Mouse (Mus musculus): ENCODE data around the gene Abcg5. TPM values are rescaled to one million over a fixed set of nuclear protein-coding genes. Genes with fewer than 3 reads are reported as not detected.

Gene Abcg5
- total and polyA plus RNA-seq, 3 experiments: not detected

GRCm38 (mm10) chr17:84693741-84694140 lies 10.9 kb upstream of the Abcg5 start:
- TF ChIP-seq EP300 (IDR thresholded peaks at IDR 0.05; ENCODE audit: low read depth in 1 of 2, low read length in 2 of 2) (no peak), ZNF384 (IDR thresholded peaks at IDR 0.05; ENCODE audit: low read depth, low read length) (no peak), ETS1 (IDR thresholded peaks at IDR 0.05; ENCODE audit: low read depth, low read length) (no peak), GATA1 (IDR thresholded peaks at IDR 0.05; ENCODE audit: low read depth, low read length) (no peak), POLR2A (IDR thresholded peaks at IDR 0.05; ENCODE audit: control insufficient read depth in 1 of 2, insufficient read depth in 1 of 2, low read depth in 1 of 2, low read length in 2 of 2, poor library complexity in 1 of 2) (no peak), CTCF (IDR thresholded peaks at IDR 0.05 in 2 of 3, conservative IDR thresholded peaks at IDR 0.05 in 1 of 3; ENCODE audit: control insufficient read depth in 1 of 3, insufficient read depth in 1 of 3, low read depth in 2 of 3, low read length in 3 of 3, poor library complexity in 1 of 3, severe bottlenecking in 1 of 3) (no peak), MAX (IDR thresholded peaks at IDR 0.05; ENCODE audit: low read length) (no peak), BHLHE40 (IDR thresholded peaks at IDR 0.05; ENCODE audit: borderline replicate concordance, low read depth, low read length) (no peak)
- Histone ChIP-seq H3K9ac (ENCODE audit: control insufficient read depth, low read depth, low read length, poor library complexity, severe bottlenecking) (no peak overlapping the region), H3K9me3 (replicated peaks; ENCODE audit: insufficient read depth, low read length) (no peaks in the 10 kb centered on the region), H3K4me1 (ENCODE audit: control insufficient read depth in 1 of 2, insufficient read depth in 2 of 2, low read length in 2 of 2) (no peaks in the 10 kb centered on the region), H3K27me3 (ENCODE audit: control insufficient read depth in 1 of 2, insufficient read depth in 2 of 2, low read length in 2 of 2) (peaks cover 3 to 7% of the 10 kb centered on the region in 2 experiments; a peak in 3 of 4 replicates), H3K79me2 (ENCODE audit: control insufficient read depth, insufficient read depth, low read length, poor library complexity) (no peaks in the 10 kb centered on the region), H3K36me3 (ENCODE audit: control insufficient read depth in 1 of 2, insufficient read depth in 2 of 2, low read length in 2 of 2) (no peaks in the 10 kb centered on the region), H3K4me3 (ENCODE audit: control insufficient read depth in 1 of 2, insufficient read depth in 1 of 2, low read depth in 2 of 2, low read length in 2 of 2) (no peak overlapping the region), H3K27ac (ENCODE audit: control insufficient read depth, low read depth, low read length) (no peak overlapping the region)
- no peak for DNase-seq (ENCODE audit: low read depth, low spot score)

GRCm38 (mm10) chr17:84690111-84690510 lies 7.3 kb upstream of the Abcg5 start:
- no peak overlapping the region for H3K9ac ChIP-seq (ENCODE audit: control insufficient read depth, low read depth, low read length, poor library complexity, severe bottlenecking)
- no peaks in the 10 kb centered on the region for H3K36me3 ChIP-seq (ENCODE audit: control insufficient read depth in 1 of 2, insufficient read depth in 2 of 2, low read length in 2 of 2)
- TF ChIP-seq MEF2A (IDR thresholded peaks at IDR 0.05; ENCODE audit: extremely low read depth, insufficient replicate concordance, low read depth, low read length, poor library complexity, severe bottlenecking) (no peak), CHD2 (IDR thresholded peaks at IDR 0.05; ENCODE audit: low read length) (no peak), GABPA (IDR thresholded peaks at IDR 0.05; ENCODE audit: low read depth, low read length) (no peak)
- peaks cover 3 to 9% of the 10 kb centered on the region in 2 experiments; a peak in 3 of 4 replicates for H3K27me3 ChIP-seq (ENCODE audit: control insufficient read depth in 1 of 2, insufficient read depth in 2 of 2, low read length in 2 of 2)
- no peaks in the 10 kb centered on the region for H3K4me1 ChIP-seq (ENCODE audit: control insufficient read depth in 1 of 2, insufficient read depth in 2 of 2, low read length in 2 of 2)
- H3K27ac ChIP-seq (ENCODE audit: control insufficient read depth, low read depth, low read length): no peak overlapping the region
- H3K79me2 ChIP-seq (ENCODE audit: control insufficient read depth, insufficient read depth, low read length, poor library complexity): no peaks in the 10 kb centered on the region
- DNase-seq (ENCODE audit: low read depth, low spot score): no peak
- no peak overlapping the region for H3K4me3 ChIP-seq (ENCODE audit: control insufficient read depth in 1 of 2, insufficient read depth in 1 of 2, low read depth in 2 of 2, low read length in 2 of 2)
- no peaks in the 10 kb centered on the region for H3K9me3 ChIP-seq (replicated peaks; ENCODE audit: insufficient read depth, low read length)

- DNase-seq (ENCODE audit: low read depth, low spot score): no peak
- TF ChIP-seq TCF12 (IDR thresholded peaks at IDR 0.05; ENCODE audit: low read depth, low read length) (no peak), MEF2A (IDR thresholded peaks at IDR 0.05; ENCODE audit: extremely low read depth, insufficient replicate concordance, low read depth, low read length, poor library complexity, severe bottlenecking) (no peak)
- H3K79me2 ChIP-seq (ENCODE audit: control insufficient read depth, insufficient read depth, low read length, poor library complexity): no peaks in the 10 kb centered on the region
- no peak overlapping the region for H3K9ac ChIP-seq (ENCODE audit: control insufficient read depth, low read depth, low read length, poor library complexity, severe bottlenecking)
- no peaks in the 10 kb centered on the region for H3K4me1 ChIP-seq (ENCODE audit: control insufficient read depth in 1 of 2, insufficient read depth in 2 of 2, low read length in 2 of 2)
- H3K27ac ChIP-seq (ENCODE audit: control insufficient read depth, low read depth, low read length): no peak overlapping the region
- H3K4me3 ChIP-seq (ENCODE audit: control insufficient read depth in 1 of 2, insufficient read depth in 1 of 2, low read depth in 2 of 2, low read length in 2 of 2): no peak overlapping the region
- H3K27me3 ChIP-seq (ENCODE audit: control insufficient read depth in 1 of 2, insufficient read depth in 2 of 2, low read length in 2 of 2): peaks cover 3 to 11% of the 10 kb centered on the region in 2 experiments; a peak in 3 of 4 replicates
- H3K36me3 ChIP-seq (ENCODE audit: control insufficient read depth in 1 of 2, insufficient read depth in 2 of 2, low read length in 2 of 2): no peaks in the 10 kb centered on the region
- no peaks in the 10 kb centered on the region for H3K9me3 ChIP-seq (replicated peaks; ENCODE audit: insufficient read depth, low read length)
These were observed 6.5 kb upstream of the Abcg5 start for GRCm38 (mm10) chr17:84689316-84689715.

All from MEL (cell line).